Mouse (Mus musculus) 416B (cell line): Measurements from ENCODE around the gene Brd3os.

Source experiments
- DNase-seq: peaks from one replicate; pipeline ENCODE4 v3.0.0; 2011; ENCODE audit warnings: low read depth

Brd3os gene

DNA sequence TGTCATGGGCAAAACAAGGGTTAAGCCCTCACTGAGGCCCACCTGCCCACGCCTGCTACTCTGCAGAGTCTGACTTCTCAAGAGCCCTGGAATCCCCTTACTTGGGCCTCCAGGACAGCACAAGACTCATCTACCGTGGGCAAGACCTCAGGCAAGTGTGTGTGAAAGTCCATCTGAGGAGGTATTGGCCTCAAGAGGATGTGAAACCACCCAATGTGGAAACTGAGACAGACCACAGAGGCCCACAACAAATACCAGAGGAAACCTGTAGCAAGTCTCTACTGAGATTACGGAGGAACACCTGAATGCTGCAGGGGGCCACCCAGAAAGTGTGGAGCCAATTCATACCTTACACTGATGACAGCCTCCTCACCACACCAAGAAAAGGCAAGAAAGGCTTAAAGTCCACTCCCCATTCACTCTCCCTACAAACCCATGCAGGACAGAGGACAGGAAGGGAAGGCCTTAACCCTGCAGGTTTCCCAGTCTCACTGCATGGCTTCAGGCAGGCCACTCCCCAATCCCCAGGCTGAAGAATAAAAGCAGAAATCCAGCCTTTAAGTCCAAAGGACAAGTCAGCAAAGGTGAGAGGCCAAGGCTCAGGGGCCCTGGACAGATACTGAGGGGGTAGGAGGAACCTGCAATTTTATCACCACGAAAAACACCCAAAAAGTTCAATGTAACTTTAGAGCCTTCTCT, 27.3 kb downstream of the Brd3os start:
- DNase-seq, result peak; percentile 31

DNA sequence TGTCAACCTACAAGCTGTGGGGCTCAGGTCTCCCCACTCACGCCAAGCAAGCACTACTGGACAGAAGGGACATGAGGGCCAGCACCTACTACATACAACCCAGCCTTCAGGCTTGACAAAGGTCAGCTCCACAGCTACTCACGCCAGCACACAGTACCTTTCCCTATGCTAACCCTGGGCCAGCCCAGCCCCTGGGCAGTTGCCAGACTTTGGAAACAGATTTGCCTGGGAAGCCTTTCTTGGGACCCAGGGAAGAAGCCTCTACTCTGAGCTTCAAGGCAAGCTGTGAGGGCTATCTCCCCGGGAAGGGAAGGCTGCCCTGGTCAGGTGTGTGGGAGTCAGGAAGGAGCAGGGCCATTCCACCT, 27.8 kb downstream of the Brd3os start:
- DNase-seq, result no peak

DNA sequence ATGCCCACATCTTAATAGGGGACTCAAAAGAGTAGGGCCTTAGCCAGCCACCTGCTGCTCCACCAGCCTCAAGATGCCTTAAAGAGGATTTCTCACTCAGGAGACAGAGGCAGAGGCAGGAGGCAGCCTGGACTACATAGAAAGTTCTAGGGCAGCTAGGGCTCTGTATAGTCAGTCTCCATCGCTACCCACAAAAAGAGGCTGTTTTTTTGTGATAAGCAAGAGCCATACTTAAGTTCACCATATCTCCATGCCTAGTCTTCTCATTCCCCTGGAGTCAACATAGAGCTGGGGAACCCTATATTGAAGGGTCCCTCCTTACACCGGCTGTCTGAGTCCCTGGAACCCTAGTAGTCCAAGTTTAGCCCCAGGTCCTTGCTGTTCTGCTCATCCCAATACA, 28.4 kb downstream of the Brd3os start:
- no peak for DNase-seq

DNA sequence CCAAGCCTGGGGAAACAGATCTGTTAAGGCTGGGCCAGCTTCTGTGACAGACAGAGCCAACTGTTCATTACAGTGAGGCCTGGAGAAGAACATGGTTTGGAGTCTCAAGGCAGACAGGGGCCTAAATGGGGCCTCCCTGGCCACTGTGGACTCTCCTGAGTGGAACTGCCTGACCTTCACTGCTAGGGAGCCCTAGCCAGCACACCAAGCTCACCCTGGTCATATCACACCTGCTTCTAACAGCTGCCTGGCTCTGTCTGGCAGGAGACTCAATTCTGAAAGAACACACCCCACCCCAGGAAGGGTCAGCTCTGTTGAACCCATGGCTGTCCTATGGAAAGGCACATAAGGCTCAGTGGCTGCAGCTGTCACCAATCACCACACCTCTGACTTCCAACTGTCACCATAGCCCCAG, 29.1 kb downstream of the Brd3os start:
- no peak for DNase-seq

DNA sequence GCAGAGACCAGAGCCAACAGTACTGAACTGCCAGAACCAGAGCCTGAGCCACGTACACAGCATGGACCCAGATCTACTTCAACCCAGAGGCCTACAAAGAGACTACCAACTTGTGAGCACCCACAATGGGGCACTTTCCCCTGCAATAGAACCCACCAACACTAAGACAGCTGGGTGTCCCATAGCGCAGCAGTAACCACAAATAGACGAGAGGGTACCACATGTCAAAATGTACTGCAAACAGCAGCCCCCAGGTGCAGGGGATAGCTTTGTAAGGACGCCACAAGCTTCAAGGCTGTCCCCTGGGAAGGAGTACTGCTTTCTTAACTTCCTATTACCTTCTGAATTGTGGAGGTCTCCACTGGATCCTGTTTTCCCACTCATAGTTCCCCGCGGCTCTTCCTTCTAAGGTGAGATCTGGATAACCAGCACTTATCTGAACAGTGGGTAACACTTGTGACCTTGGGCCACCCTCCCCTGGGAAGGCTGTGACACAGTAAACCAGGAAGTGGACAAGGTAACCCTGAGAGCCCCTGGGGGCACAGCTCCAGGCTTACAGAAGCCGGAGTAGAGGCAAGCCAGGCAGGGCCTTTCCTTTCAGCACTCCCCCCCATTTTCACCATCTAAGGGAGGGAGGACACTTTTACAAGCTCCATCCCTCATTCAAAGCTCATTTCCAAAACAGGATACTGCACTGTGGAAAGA, 31.1 kb downstream of the Brd3os start:
- no peak for DNase-seq

DNA sequence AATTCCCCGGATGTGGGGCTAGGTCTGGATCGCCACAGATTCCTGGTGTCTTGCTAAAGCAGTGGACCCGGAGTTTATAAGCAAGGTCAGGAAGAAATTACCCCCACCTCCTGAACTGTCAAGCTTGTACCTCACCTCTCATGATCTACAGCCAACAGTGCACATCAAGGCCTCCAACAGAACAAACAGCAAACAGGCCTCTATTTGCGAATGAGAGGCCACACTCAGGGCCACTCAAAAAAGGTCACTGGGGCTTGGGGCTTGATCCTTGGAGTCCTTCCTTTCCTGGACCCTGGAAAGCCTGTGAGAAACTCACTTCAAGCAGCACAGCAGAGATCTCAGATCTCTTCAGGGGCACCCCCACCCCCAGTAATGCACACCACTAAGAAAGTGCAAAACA, 31.8 kb downstream of the Brd3os start:
- DNase-seq, result no peak

DNA sequence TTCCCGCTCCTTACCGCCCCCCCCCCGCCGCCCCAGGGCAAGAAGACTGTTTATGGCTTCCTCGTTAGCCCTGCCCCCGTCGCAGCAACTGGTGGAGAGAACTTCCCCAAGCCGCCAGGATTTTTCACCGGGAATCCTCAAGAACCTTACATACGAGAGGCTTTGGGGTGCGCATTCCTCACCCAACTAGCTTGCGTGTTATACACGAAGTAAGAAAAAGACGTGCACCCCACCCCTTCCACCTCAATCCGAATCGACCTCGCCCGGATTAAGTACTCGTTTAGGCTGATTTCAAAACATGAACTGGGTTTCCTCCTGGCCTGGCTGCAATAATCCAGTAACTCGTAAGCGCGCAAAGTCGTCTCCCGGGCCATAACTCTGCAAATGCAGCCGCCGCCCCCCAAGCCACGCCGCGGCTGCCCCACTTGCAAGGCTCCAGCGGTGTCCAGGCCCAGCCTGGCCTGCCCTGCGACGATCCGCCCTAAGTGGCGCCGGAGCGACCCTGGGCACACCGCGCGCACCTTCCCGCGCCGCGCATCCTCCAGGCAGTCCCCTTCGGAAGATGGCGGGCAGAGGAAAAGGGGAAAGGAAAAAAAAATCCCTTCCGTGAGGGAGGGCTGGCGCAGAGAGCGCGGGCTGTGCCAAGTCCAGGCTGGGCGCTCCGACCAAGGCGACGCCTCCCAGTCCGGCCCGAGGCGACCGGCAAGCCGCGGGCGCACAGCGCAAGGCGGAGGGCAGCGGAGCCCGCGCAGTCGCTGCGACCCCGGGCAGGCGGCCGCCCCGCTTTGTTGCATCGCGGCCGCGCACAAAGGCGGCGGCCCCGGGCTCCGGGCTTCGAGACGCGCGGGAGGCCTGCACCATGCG, 32.7 kb downstream of the Brd3os start:
- DNase-seq, result peak; percentile 59

DNA sequence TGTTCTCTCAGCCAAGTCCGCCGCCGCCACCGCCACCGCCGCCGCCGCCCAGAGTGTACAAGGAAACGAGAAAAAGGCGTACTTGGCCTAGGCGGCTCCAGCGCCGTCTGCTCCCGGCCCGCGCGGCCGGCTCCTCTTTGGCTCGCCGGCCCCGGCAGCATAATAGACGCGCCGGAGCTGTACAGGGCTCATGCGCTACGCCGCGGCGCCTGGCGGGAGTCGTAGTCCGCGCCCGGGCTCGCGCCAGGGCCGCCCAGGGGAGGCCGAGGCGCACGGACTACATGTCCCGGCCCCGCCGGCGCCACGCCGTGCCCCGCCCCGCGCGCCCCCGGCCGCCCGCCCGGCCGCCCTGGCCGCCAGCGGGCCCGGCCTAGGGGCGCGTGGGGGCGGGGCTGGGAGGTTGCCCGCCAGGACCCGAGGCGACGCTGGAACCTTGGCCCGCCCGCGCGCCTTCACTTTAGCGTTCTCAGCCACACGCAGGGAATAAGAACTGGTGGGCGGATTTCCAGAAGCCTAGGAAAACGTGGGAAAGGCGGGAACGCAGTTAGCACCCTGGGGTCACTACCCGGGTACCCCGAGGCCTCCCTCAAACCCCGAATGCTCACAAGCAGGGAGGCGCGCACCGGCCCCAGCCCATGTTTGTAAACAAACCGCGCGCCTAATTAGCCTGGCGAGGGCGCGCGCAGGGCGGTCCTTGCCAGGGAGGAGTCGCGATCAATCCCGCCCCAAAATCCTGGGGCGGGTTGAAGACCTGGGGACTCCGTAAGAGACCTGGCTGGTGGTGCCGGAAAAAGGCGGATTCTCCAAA, 33.6 kb downstream of the Brd3os start:
- peak; percentile 88 for DNase-seq

DNA sequence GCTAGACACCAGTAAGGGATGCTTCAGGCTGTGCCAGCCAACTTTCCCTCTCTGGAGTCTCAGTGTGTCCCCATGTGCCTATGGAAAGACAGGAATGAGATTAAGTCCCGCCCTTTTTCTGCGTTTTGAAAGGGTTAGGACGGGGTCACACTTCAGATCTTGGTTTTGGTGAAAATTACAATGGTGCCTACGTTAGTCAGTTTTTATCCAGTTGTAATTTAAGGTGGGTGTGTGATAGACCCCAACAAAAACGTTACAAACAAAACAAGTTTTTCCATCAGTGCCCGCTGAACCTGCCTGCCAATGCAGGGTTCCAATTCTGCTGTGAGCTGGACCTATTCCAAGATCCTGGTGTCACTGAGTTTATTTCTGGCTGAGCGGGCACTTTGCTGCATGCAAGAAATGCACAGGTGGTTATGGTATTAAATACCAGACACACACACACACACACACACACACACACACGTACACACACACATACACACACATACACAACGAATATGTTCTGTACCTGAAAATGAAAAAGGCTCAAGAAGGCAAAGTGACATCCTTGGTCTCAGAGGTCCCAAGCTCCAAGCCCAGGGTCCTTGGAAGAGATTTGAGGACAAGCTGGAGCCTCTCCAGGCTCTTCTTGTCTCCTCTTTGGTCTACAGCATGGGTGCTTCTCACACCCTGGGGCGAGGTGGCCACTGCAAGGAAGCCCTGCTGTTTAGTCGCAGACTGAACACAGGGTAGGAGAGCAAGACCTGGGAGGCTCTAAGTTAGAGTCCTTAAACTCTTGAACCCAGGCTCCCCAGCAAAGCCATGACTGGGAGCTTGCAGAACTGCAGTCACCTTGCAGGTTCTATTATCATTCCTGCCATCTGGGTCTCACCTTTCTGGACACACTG, 34.4 kb downstream of the Brd3os start:
- DNase-seq, result no peak

DNA sequence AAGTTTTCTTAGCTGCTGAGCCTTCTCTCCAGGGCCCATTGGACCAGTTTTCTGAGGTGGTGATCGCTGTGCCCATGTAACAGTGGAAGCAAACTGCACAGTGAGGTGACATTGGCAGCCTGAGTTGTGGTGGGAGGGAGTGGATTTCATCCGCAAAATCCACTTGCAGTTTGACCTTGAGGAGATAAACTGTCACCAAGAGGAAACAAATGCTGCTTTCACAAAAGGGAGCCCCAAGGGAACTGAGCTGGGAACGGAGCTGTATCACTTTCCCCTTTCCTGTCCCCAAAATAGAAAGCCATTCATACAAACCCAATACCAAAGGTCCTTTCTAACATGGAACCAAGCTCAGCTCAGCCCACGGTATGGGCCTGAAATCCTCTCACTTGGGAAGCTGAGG, 37.7 kb downstream of the Brd3os start:
- DNase-seq, result peak; percentile 49

DNA sequence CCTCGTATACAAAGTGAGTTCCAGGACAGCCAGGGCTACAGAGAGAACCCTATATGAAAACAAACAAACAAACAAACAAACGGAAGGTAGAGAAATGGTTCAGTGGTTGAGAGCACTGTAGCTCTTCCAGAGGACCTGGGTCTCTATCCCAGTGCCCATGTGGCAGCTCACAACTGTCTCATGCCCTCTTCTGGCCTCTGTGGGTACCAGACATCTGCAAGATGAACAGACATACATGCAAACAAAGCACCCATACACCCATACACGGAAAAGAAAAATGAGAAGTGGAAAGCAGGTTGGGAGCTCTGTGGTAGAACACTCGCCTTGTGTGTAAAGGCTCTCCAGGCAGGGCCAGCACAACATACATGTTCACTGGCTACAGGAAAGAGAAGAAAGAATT, 38.2 kb downstream of the Brd3os start:
- DNase-seq, result peak; percentile 63

DNA sequence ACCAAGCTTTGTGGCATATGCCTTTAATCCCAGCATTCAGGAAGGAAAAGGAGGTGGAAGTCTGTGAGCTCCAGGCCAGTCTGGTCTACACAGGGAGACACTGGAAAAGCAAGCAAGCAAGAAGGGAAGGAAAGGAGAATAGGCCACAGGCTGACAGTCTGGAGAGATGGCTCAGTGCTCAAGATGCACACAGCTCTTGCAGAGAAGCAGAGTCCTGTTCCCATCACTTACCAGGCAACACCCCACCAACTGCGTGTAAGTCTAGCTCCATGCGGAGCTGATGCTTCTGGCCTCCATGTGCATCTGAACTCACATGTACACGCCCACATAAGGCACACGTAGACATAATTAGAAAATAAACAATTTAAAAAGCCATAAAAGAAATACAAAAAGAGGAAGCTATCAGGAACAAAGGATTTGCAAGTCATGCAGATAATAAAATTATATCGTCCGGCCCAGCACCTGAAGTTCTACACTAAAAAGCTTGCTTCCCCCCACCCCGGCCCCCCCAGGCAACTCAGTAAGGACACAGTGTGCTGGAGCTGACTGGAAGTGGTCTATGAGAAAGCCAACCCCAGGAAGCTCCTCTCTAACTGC, 40.2 kb downstream of the Brd3os start:
- peak; percentile 65 for DNase-seq

DNA sequence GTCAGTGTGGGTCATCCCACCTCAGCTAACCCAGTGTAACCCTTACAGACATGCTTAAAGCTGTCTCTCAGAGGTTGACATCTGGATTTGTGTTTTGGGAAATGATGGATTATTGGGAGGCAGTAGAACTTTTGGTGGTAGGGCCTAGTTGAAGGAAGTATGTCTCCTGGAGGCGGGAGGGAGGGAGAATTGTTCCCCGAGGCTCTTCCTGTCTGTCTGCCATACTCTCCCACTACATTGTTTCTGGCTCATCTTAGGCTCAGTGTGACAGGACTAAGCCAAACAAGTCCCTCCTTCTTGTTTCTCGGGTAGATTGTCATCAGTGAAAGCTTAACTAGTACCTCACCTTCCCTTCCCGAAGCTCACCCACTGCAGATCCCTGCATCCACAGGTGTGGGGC, 44.6 kb downstream of the Brd3os start:
- DNase-seq, result no peak

DNA sequence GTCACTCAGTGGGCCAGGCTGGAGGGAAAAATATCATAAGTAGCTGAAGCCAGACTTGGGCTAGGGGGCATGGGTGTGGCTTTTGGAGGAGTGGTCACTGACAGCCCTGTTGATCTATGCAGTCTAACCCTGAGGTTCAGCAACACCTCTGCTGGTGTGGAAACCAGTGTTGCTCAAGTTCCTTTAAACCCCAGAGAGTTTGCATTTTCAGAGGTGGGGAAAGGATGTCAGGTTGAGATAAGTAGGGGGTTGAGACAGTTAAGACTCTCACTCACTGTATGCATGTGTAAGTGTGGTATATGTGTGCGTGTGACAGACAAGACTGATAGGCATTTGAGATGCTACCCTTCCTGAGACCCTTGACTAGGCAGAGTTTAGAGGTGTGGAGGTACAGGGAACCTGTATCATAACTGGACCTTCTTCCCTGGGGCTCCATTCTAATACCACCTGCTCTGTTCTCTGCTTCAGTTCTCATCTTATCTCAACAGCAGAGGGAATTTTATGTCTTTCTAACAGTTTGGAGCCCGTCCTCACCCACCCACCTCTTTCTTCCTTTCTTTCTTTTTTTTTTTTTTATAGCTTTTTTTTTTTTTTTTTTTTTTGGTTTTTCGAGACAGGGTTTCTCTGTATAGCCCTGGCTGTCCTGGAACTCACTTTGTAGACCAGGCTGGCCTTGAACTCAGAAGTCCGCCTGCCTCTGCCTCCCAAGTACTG, 45.4 kb downstream of the Brd3os start:
- peak; percentile 93 for DNase-seq

DNA sequence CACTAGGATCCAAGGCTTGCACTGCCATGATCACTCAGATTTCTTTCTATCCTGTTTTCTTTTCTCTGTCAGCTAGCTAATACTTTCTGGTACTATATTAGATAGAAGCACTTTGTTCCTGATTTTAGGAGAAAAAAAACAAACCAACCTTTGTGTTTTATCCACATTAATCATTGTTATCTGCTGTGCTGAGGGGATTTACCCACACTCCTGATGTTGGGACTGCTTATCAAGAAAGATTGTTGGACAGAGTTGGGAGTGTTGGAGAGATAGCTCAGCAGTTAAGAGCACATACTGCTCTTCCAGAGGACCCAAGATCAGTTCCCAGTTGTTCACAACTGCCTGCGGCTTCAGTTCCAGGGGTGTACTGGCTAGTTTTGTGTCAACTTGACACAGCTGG, 46.2 kb downstream of the Brd3os start:
- no peak for DNase-seq

DNA sequence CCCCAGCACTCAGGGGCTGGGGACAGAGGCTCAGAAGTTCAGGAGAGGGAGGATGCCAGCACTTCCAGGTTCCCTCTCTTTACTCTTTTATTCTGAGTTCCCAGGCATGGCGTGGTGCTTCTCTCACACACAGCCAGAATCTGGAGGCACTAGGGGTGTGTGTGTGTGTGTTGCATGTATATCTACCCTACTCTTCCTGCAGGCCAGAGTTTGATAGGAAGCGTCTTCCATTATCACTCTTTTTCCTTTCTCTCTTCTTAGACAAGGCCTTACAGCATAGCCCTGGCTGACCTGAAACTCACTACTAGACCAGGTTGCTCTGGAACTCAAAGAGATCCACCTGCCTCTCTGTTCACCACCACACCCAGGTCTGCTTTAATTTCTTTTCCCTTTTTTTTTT, 48.8 kb downstream of the Brd3os start:
- no peak for DNase-seq
